Mouse (Mus musculus) lung, embryonic 14.5 days (tissue): ENCODE data around the gene Rad51d. TPM values are rescaled to one million over a fixed set of nuclear protein-coding genes. Genes with fewer than 3 reads are reported as not detected.

Experiments used
- ATAC-seq: fragments of 200-750 bp; cut with Nextera tagmentation; 2 replicates; pipeline ENCODE4 v1.8.0; 2017; ENCODE audit warnings: mild to moderate bottlenecking, moderate TSS enrichment, moderate library complexity; ENCODE audit not compliant: insufficient read depth
- DNase-seq: peaks from one replicate; pipeline ENCODE4 v3.0.0-alpha.2; 2015
- H3K27ac ChIP-seq: fragments of 300-500 bp; sonication (generic); 2 replicates; pipeline ENCODE4 v1.5.1; 2014; ENCODE audit warnings: low read depth, mild to moderate bottlenecking, moderate library complexity
- H3K27me3 ChIP-seq: fragments of 300-500 bp; sonication (generic); 2 replicates; pipeline ENCODE4 v1.6.1; 2014; ENCODE audit warnings: low read length, control low read depth; ENCODE audit not compliant: insufficient read depth
- H3K36me3 ChIP-seq: fragments of 300-500 bp; sonication (generic); 2 replicates; pipeline ENCODE4 v1.6.1; 2014; ENCODE audit warnings: control low read depth; ENCODE audit not compliant: insufficient read depth
- H3K4me1 ChIP-seq: fragments of 300-500 bp; sonication (generic); 2 replicates; pipeline ENCODE4 v1.6.1; 2014; ENCODE audit warnings: antibody characterized with exemption, control low read depth; ENCODE audit not compliant: insufficient read depth
- H3K4me2 ChIP-seq: fragments of 300-500 bp; sonication (generic); 2 replicates; pipeline ENCODE4 v1.6.1; 2014; ENCODE audit warnings: mild to moderate bottlenecking
- H3K4me3 ChIP-seq: fragments of 300-500 bp; sonication (generic); 2 replicates; pipeline ENCODE4 v1.5.1; 2014; ENCODE audit warnings: low read depth, low read length
- H3K9ac ChIP-seq: fragments of 300-500 bp; sonication (generic); 2 replicates; pipeline ENCODE4 v1.6.1; 2014
- H3K9me3 ChIP-seq: fragments of 300-500 bp; sonication (generic); 2 replicates; pipeline ENCODE4 v1.6.1; 2016; ENCODE audit warnings: low read depth, low read length, control low read depth
- CTCF ChIP-seq: IDR thresholded peaks from 2 replicates; pipeline ENCODE4 v1.5.1; 2016; ENCODE audit warnings: antibody characterized with exemption, low read depth
- WGBS: fragments of 180-500 bp; shearing (Covaris S2); extraction: QIAGEN DNeasy Blood & Tissue Kit; methylation state at CpG from one replicate; pipeline ENCODE4 v1.1.7; 2014; 5-methylcytosine and 5-hydroxymethylcytosine counted together
- polyA plus RNA-seq: library from polyadenylated mRNA; unstranded; fragments of >200 nt; fragmentation: Nextera tagmentation; extraction: Ambion mirVana; gene quantifications from 2 replicates; pipeline ENCODE4 v1.2.1, GENCODE M21; 2014

Gene Rad51d
- polyA plus RNA-seq, 1 experiment from 2014 or later: 14.5 TPM

GRCm38 (mm10) chr11:82889524-82890341, 681 bp downstream of the Rad51d start:
- ATAC-seq (peak; percentile 47), DNase-seq (peak; percentile 30)
- Histone ChIP-seq H3K4me2 (peak overlapping the region; percentile 91), H3K27me3 (no peaks in the 10 kb centered on the region), H3K9ac (peak overlapping the region; percentile 73), H3K4me3 (peak overlapping the region; percentile 67), H3K4me1 (peaks cover 5% of the 10 kb centered on the region), H3K36me3 (no peaks in the 10 kb centered on the region), H3K27ac (peak overlapping the region; percentile 70; the same call in 1 of the 2 replicates), H3K9me3 (no peaks in the 10 kb centered on the region)
- peak; percentile 16; the same call in 1 of the 2 replicates for TF ChIP-seq CTCF
- whole genome bisulfite sequencing: 4% methylated on average over 30 of the region's 31 CpGs

- Histone ChIP-seq H3K9me3 (no peaks in the 10 kb centered on the region), H3K4me3 (no peak overlapping the region), H3K4me2 (peak overlapping the region; percentile 91), H3K36me3 (no peaks in the 10 kb centered on the region), H3K9ac (no peak overlapping the region), H3K27ac (no peak overlapping the region), H3K27me3 (no peaks in the 10 kb centered on the region), H3K4me1 (peaks cover 5% of the 10 kb centered on the region)
- no peak for TF ChIP-seq CTCF
- ATAC-seq (peak; percentile 48; the same call in 1 of the 2 replicates), DNase-seq (peak; percentile 73)
- WGBS: 32% methylated on average over 10 of the region's 10 CpGs
Observed at GRCm38 (mm10) chr11:82888491-82888946, 1.9 kb downstream of the Rad51d start.

GRCm38 (mm10) chr11:82886559-82886958, 3.9 kb downstream of the Rad51d start:
- Histone ChIP-seq H3K27me3 (no peaks in the 10 kb centered on the region), H3K9me3 (no peaks in the 10 kb centered on the region), H3K36me3 (peaks cover 7% of the 10 kb centered on the region; the same call in 1 of the 2 replicates), H3K27ac (no peak overlapping the region), H3K9ac (no peak overlapping the region), H3K4me3 (no peak overlapping the region), H3K4me1 (peaks cover 5% of the 10 kb centered on the region), H3K4me2 (no peak overlapping the region)
- peak; percentile 55 for TF ChIP-seq CTCF
- 90% methylated on average over 3 of the region's 3 CpGs for WGBS
- DNase-seq (peak; percentile 31), ATAC-seq (no peak)

- H3K4me1 ChIP-seq: no peaks in the 10 kb centered on the region
- H3K4me2 ChIP-seq: no peak overlapping the region
- H3K9ac ChIP-seq: no peak overlapping the region
- WGBS: 66% methylated on average over 8 of the region's 8 CpGs
- H3K27ac ChIP-seq: no peak overlapping the region
- H3K27me3 ChIP-seq: no peaks in the 10 kb centered on the region
- peaks cover 10% of the 10 kb centered on the region; the same call in 1 of the 2 replicates for H3K36me3 ChIP-seq
- no peaks in the 10 kb centered on the region for H3K9me3 ChIP-seq
- DNase-seq: no peak
- H3K4me3 ChIP-seq: no peak overlapping the region
- ATAC-seq: no peak
- TF ChIP-seq CTCF: no peak
Observed at GRCm38 (mm10) chr11:82883180-82883579, 7.2 kb downstream of the Rad51d start.

GRCm38 (mm10) chr11:82877726-82878344, 12.6 kb downstream of the Rad51d start:
- Histone ChIP-seq H3K36me3 (peaks cover 7% of the 10 kb centered on the region; the same call in 1 of the 2 replicates), H3K9me3 (no peaks in the 10 kb centered on the region), H3K9ac (no peak overlapping the region), H3K4me3 (no peak overlapping the region), H3K4me2 (no peak overlapping the region), H3K27me3 (no peaks in the 10 kb centered on the region), H3K4me1 (no peaks in the 10 kb centered on the region), H3K27ac (no peak overlapping the region)
- WGBS: 84% methylated on average over 7 of the region's 7 CpGs
- TF ChIP-seq CTCF: no peak
- no peak for ATAC-seq
- no peak for DNase-seq

- Histone ChIP-seq H3K4me2 (no peak overlapping the region), H3K27ac (no peak overlapping the region), H3K9ac (no peak overlapping the region), H3K4me3 (no peak overlapping the region), H3K27me3 (no peaks in the 10 kb centered on the region), H3K9me3 (no peaks in the 10 kb centered on the region), H3K36me3 (0 out of 2 replicates have a peak, but pooled peaks cover 3% of the 10 kb centered on the region), H3K4me1 (no peaks in the 10 kb centered on the region)
- TF ChIP-seq CTCF: no peak
- 91% methylated on average over 5 of the region's 5 CpGs for WGBS
- ATAC-seq (no peak), DNase-seq (no peak)
Observed at GRCm38 (mm10) chr11:82875631-82876030, 14.8 kb downstream of the Rad51d start.

- H3K36me3 ChIP-seq: 0 out of 2 replicates have a peak, but pooled peaks cover 3% of the 10 kb centered on the region
- H3K27me3 ChIP-seq: no peaks in the 10 kb centered on the region
- no peak for ATAC-seq
- no peak overlapping the region for H3K4me3 ChIP-seq
- H3K4me2 ChIP-seq: no peak overlapping the region
- no peak for TF ChIP-seq CTCF
- no peak overlapping the region for H3K27ac ChIP-seq
- H3K9ac ChIP-seq: no peak overlapping the region
- DNase-seq: no peak
- WGBS: 35% methylated on average over 5 of the region's 5 CpGs
- no peaks in the 10 kb centered on the region for H3K4me1 ChIP-seq
- no peaks in the 10 kb centered on the region for H3K9me3 ChIP-seq
Observed at GRCm38 (mm10) chr11:82874924-82875323, 15.5 kb downstream of the Rad51d start.
